Mouse (Mus musculus): ENCODE data around the gene Hdgfl2.
"Not testable (repeated sequence)": the region's sequence is repeated elsewhere in the genome, so short reads cannot be mapped to it uniquely, and the experiment has no call there.

Hdgfl2 gene

DNA sequence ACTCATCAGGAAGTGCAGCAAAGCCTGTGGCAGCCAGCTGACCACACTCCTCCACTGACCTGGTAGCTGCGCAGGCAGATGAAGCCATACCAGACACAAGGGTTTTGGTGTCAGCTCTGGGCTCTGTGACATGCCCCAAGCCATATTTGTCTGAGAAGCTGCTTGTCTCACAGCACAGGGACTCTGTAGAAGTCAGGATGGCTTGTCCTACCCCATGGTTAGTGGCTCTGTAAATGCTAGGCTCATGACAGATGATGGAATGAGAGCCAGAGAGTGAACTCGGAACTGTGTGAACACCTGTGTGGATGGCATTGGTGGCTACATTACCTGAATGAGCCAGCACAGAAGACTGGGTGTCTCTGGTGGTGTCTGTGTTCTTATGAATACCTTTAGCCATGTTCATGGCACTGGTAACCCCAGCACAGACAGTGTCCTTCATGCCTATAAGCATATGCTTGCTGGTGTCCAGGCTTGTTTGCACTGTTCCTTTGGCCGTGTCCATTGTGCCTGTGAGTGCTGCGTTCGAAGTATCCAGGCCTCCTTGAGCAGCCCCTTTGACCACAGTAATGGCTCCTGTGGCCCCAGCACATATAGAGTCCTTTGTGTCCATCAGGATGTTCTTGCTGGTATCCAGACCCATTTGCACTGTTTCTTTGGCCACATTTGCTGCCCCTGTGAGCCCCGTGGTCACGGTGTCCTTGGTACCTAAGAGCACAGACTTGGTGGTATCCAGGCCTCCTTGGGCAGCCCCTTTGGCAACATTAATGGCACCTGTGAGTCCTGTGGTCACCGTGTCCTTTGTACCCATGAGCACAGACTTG, 24.2 kb downstream of the Hdgfl2 start:
- DNase-seq (ENCODE audit: low read depth, low spot score), result no peak

DNA sequence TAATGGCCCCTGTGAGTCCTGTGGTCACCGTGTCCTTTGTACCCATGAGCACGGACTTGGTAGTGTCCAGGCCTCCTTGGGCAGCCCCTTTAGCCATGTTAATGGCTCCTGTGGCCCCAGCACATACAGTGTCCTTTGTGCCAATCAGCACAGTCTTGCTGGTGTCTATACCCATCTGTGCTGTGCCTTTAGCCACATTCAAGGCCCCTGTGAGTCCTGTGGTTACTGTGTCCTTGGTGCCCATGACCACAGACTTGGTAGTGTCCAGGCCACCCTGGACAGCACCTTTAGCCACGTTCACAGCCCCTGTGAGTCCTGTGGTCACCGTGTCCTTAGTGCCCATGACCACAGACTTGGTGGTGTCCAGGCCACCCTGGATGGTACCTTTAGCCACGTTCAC, 25.4 kb downstream of the Hdgfl2 start:
- DNase-seq (ENCODE audit: low read depth, low spot score), result not testable (repeated sequence)

DNA sequence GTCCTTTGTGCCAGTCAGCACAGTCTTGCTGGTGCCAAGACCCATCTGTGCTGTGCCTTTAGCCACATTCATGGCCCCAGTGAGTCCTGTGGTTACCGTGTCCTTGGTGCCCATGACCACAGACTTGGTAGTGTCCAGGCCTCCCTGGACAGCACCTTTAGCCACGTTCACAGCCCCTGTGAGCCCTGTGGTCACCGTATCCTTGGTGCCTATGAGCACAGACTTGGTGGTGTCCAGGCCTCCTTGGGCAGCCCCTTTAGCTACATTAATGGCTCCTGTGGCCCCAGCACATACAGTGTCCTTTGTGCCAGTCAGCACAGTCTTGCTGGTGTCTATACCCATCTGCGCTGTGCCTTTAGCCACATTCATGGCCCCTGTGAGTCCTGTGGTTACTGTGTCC, 27.0 kb downstream of the Hdgfl2 start:
- not testable (repeated sequence) for DNase-seq (ENCODE audit: low read depth, low spot score)

DNA sequence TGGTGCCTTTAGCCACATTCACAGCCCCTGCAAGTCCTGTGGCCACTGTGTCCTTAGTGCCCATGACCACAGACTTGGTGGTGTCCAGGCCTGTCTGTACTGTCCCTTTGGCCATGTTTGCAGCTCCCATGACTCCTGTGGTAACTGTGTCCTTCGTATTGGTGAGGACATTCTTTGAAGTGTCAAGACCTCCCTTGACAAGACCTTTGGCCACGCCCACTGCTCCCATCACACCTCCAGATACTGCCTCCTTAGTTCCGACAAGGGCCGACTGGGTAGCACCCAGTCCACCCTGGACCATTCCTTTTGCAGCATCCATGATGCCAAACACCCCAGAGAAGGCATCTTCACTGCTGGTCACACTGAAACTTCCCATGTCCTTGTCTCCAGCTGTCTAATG, 27.5 kb downstream of the Hdgfl2 start:
- no peak for DNase-seq (ENCODE audit: low read depth, low spot score)

DNA sequence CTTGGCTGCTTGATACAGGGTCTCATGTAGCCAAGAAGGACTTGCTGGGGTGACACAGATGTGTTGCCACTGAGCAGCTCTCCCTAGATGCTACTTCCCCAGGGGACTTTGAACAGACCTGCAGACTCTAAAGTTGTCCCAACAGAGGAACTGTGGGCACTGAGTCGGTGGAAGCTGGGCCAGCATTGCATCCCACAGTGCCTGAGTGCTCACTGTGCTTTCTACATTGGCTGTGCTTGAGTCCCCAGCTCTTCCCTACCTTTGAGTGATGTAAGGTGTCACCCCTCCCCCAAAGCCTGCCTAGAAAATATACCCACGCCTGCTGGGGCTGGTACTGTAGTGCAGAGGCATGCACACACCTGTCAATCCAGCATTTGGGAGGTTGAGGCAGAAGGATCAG, 28.3 kb downstream of the Hdgfl2 start:
- DNase-seq (ENCODE audit: low read depth, low spot score), result no peak

DNA sequence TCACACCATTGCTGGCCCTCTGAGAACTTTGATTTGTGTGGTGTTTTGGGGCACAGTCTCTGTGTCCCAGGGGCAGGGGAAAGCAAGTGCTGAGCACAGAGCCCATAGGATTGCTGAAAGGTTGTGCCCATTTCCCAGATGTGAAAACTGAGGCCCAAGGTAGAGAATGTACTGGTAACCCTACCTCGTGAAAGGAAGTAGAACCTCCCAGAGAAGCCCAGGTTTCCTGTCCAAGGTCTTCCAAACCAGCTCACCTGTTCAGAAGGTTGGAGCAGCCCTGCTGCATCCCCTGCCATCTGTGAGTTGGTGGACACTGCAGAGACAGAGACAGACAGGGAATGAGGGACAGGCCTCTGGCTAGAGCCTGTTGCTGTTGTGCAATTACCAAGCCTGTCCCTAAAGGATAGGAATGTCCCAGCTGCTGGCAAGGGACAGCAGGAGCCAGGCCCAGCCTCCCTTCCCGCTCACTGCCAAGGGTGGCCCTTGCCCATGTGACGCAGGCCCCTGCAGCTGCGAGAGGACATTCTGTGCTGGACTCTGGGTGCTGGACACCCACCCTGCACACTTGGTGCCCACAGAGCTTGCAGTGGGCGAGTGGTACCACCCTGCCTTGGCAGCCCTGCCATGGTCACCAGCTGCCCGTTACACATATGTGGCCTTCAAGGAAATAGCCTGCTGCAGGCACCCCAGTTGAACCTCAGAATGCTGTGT, 29.1 kb downstream of the Hdgfl2 start:
- no peak for DNase-seq (ENCODE audit: low read depth, low spot score)

DNA sequence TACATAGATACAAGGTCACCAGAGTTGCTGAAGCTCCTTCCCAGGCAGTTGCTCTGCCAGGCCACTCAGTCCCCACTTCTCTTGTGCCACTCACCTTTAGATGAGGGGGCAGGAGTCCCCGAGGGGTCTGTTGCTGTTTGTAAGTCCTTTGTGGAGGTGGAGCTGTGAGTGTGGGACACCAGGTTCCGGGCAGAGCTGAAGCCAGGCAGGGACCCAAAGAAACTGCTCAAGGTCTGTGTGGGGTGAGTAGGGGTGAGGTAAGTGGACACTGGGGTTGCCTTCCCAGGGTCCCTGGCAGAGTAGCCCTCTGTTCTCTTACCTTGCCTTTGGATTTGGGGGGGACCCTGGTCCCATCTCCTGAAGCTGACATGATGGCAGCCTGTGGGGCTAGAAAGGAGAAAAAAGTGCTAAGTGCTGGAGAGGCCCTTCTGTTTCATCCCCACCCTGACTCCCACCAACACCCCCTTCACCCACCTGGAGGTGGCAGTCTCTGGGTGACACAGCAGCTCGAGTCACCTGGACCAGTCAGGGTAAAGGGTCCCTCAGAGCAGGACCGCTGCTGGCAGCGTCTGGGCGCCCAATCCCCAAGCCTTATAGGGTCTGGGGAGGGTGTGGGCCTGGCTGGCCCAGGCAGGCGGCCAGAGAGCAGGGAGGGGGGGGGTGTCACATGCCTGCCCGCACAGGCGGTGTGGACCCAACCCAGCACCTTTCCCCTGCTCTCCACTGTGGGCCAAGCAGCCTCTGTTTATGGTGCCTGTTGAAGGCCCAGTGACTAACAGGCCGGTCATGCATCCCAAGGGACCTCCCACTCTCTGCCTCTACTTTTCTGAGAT, 30.0 kb downstream of the Hdgfl2 start, which contains the start of gene Plin4:
Gene Plin4, minus strand, starts transcription at position 585 of the 833 bp plus-strand sequence.
- DNase-seq (ENCODE audit: low read depth, low spot score), result no peak

DNA sequence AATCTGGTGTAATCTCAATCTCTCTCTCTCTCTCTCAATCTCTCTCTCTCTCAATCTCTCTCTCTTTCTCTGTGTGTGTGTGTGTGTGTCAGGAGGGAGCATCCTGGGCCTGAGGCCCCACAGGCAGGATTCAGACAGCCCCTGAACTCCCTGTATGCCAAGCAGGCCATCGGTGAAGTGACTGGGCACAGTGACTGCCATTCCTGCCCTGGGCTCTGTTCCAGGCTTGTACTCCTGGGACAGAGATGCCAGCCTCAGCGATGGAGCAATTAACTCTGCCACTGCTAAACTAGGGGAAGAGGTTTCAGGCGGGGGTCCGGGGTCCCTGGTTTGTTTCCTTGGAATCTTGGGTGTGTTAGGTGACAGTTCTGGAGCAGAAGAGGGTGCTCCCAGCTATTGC, 31.1 kb downstream of the Hdgfl2 start:
- DNase-seq (ENCODE audit: low read depth, low spot score), result no peak

DNA sequence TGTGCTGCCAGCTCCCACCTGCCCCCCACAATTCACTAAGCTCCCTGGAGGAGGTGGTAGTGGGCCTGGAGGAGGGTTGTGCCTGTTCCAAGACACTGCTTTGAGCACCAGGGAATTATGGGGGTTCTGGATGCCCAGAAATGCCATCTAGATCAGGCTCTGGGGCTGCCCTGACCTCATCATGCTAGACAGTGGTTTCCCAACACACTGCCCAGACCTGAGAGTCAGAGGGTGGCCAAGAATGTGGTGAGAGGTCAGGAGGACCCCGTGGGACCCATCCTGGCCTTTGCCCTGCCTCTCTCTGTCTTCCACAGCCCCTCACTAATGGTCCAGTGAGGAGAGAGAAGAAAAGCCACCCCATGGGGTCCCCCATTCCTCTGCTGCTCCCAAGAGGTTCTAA, 31.6 kb downstream of the Hdgfl2 start:
- DNase-seq (ENCODE audit: low read depth, low spot score), result no peak

DNA sequence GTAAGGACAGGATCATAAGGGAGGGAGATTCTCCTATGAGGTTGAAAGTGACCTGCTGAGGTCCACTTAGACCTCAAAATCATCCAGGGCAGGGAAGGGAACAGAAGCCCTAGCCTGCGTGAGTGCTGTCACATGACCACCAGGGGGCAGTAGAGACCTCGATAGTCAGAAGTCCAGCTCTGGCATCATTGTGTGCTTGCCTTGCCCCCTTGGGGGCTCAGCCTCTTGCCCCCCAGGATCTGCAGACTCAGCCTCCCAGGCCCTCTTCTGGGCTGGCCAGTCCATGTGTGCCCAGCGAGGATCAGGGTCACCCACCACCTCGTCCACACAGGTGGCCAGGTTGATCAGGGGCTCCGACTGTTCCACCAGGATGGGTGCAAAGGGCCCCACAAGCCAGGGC, 32.4 kb downstream of the Hdgfl2 start:
- peak; percentile 86 for DNase-seq (ENCODE audit: low read depth, low spot score)

DNA sequence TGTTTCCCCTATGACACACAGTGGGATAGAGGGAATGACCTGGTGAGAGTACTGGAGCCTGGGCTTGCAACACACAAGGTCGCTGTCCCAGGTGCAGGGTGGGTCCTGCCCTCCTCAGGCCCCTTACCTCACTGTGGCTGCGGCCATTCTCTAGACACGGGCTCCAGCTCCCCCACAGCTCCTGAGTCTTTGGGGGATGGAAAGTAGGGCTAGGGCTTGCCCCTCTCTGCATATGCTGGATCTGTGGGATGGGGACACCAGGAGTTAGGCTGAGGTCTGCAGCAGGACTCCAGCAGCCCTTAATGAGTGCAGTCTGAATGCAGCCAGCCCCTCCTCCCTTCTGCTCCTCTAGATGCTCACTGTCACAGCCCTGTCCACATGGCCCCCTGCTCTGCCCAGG, 33.3 kb downstream of the Hdgfl2 start:
- DNase-seq (ENCODE audit: low read depth, low spot score), result no peak

DNA sequence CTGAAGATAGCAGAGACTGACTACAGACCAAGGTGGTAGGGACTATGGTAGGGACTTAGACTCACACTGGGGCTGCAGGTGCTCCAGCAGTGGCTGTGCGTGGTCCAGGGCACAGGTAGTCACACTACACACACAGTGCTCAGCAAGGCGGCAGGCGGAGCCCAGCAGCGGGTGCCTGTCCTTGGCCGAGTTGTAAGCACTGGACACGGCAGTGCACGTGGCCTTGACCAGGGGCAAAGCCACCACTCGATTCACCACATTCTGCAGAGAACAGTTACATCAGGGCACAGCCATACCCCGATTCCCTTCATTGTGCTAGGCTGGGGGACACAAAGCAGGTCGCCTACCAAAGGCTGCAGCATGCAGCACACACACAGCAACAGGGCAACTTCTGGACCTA, 36.8 kb downstream of the Hdgfl2 start:
- no peak for DNase-seq (ENCODE audit: low read depth, low spot score)

DNA sequence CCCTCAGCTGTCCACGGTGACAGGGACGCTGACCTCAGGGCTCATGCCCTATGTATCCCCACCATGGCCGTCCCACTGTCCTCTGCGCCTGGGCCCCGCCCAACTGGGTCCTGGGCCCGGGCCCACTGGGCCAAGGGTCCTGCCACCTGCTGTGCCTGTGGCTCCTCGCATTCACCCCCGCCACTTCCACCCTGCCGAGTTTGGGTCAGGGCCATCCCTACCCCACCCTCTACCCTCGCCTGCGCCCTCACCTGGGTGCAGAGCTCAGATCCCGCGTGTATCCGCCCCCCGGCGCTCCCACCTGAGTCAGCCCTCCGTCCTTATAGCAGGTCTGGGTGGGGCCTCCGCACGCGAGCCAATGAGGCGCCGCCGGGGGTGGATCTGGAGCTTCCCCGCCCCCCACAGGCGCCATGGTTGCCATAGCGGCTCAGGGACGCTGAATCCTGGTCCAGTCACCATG, 37.8 kb downstream of the Hdgfl2 start, which contains the start of gene Plin5:
Gene Plin5, minus strand, starts transcription at position 346 of the 460 bp plus-strand sequence.
- DNase-seq (ENCODE audit: low read depth, low spot score), result no peak

DNA sequence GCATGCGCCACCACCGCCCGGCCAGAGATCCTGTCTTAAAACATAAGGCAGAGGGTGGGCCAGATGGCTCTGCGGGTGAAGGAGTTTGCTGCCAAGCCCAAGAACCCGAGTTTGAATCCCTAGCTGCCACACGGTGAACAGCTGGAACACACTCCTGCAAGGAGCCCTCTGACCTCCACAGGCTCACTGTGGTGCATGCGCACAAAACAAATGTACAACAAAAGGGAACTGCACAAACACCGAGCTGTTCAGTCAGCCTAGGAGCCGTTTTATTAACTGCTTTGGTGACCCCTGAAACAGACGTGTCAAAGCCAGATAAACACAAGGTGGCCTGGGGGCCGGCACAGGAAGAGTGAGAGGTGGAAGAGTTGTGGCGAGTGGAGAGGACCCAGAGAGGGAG, 40.0 kb downstream of the Hdgfl2 start:
- no peak for DNase-seq (ENCODE audit: low read depth, low spot score)

DNA sequence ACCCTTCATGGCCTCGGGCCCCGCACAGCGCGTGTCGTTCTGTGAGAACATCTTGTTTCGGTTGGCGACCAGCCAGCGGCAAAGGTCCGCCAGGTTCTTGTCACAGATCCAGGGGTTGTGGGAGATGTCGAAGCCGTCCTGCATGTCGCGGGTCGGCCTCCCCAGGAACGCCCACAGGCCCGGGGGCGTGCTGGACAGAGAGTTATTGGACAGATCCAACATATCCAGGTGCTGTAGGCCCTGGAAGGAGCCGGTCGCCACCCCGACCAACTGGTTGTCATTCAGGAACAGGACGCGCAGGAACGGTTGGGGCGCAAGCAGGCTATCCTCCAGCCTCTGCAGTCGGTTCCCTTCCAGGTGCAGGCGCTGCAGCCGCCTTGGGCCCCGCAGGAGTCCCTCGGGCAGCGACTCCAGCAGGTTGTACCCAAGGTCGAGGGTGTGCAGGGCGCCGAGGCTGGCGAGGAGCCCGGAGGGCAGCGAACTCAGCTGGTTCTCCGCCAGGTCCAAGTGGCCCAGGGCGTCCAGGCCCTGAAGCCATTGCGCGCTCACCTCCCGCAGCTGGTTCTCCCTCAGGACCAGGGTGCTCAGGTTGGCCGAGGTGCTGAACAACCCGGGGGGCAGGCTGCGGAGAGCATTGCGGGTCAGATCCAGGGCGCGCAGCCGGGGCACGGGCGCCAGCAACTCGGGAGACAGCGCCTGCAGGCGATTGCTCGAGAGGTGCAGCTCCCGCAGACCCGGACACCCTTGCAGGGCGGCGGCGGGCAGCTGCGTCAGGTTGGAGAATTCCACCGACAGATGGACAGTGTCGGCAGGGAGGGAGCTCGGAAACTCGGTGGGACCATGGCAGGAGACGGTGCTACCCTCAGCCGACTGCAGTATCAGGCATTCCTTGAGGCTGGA, 40.8 kb downstream of the Hdgfl2 start:
- no peak for DNase-seq (ENCODE audit: low read depth, low spot score)

DNA sequence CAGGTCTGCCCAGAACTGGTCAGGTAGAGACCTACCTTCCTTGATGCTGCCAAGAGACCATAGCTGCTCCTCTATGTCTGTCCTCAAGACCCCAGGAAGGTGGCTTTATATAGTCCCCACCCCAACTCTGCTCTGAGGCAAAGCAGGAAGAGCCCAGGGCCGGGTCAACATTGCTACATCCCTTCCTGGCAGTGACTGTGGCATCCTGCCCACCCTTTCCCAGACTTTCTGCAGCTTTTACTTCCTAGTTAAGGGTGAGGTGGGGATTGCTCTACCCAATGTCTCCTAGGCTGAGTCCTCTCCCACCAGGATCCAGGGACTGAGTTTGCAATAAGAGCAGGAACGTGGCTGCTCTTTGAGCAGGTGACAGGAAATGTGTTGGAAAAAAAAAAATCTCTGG, 42.4 kb downstream of the Hdgfl2 start, which contains the start of gene Lrg1:
Gene Lrg1, minus strand, starts transcription at position 176 of the 400 bp plus-strand sequence.
- DNase-seq (ENCODE audit: low read depth, low spot score), result no peak

DNA sequence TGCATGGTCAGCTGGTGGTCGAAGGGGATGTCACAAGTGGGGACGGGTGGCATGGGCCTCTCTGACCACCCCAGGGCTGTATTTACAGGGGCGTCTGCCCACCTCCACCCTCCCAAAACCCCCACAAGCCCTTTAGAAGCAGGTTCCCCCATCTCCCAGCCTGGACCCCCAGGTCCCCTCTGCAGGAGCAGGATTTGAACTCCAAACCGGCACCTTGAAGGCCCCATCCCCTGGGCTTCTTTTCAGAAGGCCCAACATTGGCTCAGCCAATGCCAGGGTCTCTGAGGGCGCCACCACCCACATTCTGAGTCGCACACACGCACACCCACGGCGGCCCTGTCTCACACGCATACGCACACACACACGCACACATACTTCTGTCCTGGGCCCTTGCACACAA, 43.7 kb downstream of the Hdgfl2 start:
- DNase-seq (ENCODE audit: low read depth, low spot score), result no peak

DNA sequence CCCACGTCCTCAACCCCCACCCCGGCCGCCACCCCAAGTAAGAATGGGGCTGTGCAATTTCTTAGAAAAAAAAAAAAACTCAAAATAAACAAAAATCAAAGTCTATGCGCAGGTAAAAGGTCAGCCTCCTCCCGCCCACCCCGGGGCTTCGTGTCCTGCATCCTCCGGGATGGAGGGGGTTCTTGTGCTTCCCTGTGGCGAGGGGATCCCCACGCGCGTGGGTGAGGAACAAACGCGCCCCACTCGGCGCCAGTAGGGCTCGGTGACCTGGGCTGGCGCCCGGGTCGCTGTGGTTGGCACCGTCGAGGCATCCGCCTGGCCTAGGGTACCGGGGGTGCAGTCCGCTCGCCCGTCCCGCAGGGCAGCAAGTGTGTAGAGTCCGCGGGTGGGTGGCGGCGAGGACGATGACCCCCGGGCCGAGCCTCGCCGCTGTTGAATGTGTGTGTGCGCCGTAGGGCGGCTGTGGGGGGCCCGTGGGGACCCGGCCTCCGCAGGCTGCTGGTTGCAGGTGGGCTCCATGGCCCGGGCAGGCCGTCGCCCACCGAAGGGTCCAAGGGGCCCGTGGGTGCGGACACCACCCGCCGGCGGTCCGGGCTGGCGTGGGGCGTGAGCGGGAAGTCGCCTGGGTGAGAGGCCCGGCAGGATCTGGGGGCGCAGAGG, 44.4 kb downstream of the Hdgfl2 start:
- no peak for DNase-seq (ENCODE audit: low read depth, low spot score)

DNA sequence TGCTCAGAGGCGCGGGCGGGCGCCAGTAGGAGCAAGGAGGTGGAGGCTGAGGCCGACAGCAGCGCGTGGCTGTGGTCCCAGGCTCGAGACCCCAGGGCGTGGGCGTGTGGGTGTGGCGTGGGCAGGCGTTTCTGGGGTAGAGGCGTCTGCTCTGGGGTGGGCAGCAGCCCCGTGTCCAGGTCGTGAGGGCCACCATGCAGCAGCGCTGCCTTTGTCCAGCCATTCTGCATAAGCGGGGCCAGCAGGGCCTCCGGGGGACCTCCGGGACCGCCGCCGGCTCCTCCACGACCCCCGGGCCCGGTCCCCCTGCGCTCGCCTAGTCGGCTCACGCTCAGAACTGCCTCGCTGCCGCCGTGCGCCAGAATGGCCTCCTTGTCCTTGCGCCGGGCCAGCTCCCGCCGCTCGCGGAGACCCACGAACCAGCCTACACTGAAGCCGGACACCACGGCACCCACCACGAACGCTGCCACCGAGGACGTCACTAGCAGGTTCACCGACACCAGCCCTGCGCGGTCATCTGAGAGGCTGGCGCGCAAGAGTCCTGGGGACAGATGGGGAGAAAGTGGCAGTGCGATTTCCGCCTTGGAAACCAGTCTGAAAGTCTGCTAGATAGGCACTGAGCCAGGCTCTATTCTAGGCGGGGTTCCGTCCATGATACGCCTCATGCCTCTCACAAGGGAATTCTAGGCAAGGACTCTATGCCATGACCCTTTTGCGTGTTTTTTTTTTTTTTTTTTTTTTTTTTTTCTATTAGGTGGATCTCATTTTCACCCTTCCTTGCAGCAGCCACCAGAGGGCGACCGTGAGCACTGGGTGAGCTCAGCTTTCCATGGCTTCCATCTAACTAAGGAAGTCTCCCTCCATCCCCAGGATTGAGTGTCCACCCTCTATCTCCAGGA, 45.2 kb downstream of the Hdgfl2 start:
- DNase-seq (ENCODE audit: low read depth, low spot score), result peak; percentile 80

All from mesoderm, embryonic 11.5 days (tissue).